Mouse (Mus musculus) heart, embryonic 13.5 days (tissue): ENCODE results near the gene Chst11. TPM values are rescaled to one million over a fixed set of nuclear protein-coding genes. Genes with fewer than 3 reads are reported as not detected.

Experiments used
- ATAC-seq: fragments of 200-750 bp; cut with Nextera tagmentation; 2 replicates; pipeline ENCODE4 v1.8.0; 2017; ENCODE audit warnings: moderate TSS enrichment; ENCODE audit not compliant: insufficient number of reproducible peaks, low FRiP score, low TSS enrichment; ENCODE audit errors: extremely low read depth
- H3K27ac ChIP-seq: fragments of 300-500 bp; sonication (generic); replicated peaks from 2 replicates; pipeline ENCODE4 v1.5.1; 2015; ENCODE audit warnings: moderate library complexity, mild to moderate bottlenecking, inconsistent platforms
- H3K27me3 ChIP-seq: fragments of 300-500 bp; sonication (generic); replicated peaks from 2 replicates; pipeline ENCODE4 v1.6.1; 2015; ENCODE audit warnings: mild to moderate bottlenecking, inconsistent platforms
- H3K36me3 ChIP-seq: fragments of 300-500 bp; sonication (generic); 2 replicates; pipeline ENCODE4 v1.6.1; 2015; ENCODE audit warnings: mild to moderate bottlenecking, inconsistent platforms
- H3K4me1 ChIP-seq: fragments of 300-500 bp; sonication (generic); 2 replicates; pipeline ENCODE4 v1.6.1; 2015; ENCODE audit warnings: inconsistent platforms
- H3K4me2 ChIP-seq: fragments of 300-500 bp; sonication (generic); 2 replicates; pipeline ENCODE4 v1.6.1; 2015; ENCODE audit warnings: inconsistent platforms, mild to moderate bottlenecking, moderate library complexity
- H3K4me3 ChIP-seq: fragments of 300-500 bp; sonication (generic); 2 replicates; pipeline ENCODE4 v1.5.1; 2015; ENCODE audit warnings: moderate library complexity, mild to moderate bottlenecking, inconsistent platforms
- H3K9ac ChIP-seq: fragments of 300-500 bp; sonication (generic); 2 replicates; pipeline ENCODE4 v1.6.1; 2015; ENCODE audit warnings: inconsistent platforms, mild to moderate bottlenecking, moderate library complexity
- H3K9me3 ChIP-seq: fragments of 300-500 bp; sonication (generic); 2 replicates; pipeline ENCODE4 v1.6.1; 2016; ENCODE audit warnings: inconsistent platforms
- WGBS: fragments of 180-500 bp; shearing (Covaris S2); methylation state at CpG from one replicate; pipeline ENCODE4 v1.1.7; 2015; ENCODE audit warnings: mixed read lengths; 5-methylcytosine and 5-hydroxymethylcytosine counted together
- polyA plus RNA-seq: library from polyadenylated mRNA; unstranded; fragments of >200 nt; fragmentation: Nextera tagmentation; extraction: Ambion mirVana; gene quantifications from 2 replicates; pipeline ENCODE4 v1.2.1, GENCODE M21; 2015

Gene Chst11
- polyA plus RNA-seq, 1 experiment from 2014 or later, result 2.4 TPM

- ATAC-seq, result no peak
- no peaks in the 10 kb centered on the region for H3K27me3 ChIP-seq
Measured at GRCm38 (mm10) chr10:83130611-83131010, 145.3 kb downstream of the Chst11 start.

GRCm38 (mm10) chr10:83131884-83132283 lies 146.6 kb downstream of the Chst11 start:
- H3K27ac ChIP-seq, result no peak overlapping the region
- H3K27me3 ChIP-seq, result no peaks in the 10 kb centered on the region
- H3K36me3 ChIP-seq, result no peaks in the 10 kb centered on the region
- no peak overlapping the region for H3K9ac ChIP-seq
- H3K9me3 ChIP-seq, result no peaks in the 10 kb centered on the region
- no peak overlapping the region for H3K4me3 ChIP-seq
- WGBS, result 80% methylated on average over 1 of the region's 1 CpGs
- H3K4me2 ChIP-seq, result no peak overlapping the region
- no peak for ATAC-seq
- peaks cover 27% of the 10 kb centered on the region for H3K4me1 ChIP-seq

More at GRCm38 (mm10) chr10:83130611-83131010, 145.3 kb downstream of the Chst11 start:
- H3K4me3 ChIP-seq, result no peak overlapping the region
- 0 out of 2 replicates have a peak overlapping the region, but pooled peaks have one; percentile 15 for H3K27ac ChIP-seq
- H3K36me3 ChIP-seq, result no peaks in the 10 kb centered on the region
- H3K9me3 ChIP-seq, result no peaks in the 10 kb centered on the region
- H3K4me1 ChIP-seq, result peaks cover 35% of the 10 kb centered on the region
- no peak overlapping the region for H3K9ac ChIP-seq
- WGBS, result 71% methylated on average over 8 of the region's 8 CpGs
- H3K4me2 ChIP-seq, result no peak overlapping the region

- Histone ChIP-seq H3K27ac (no peak overlapping the region), H3K36me3 (no peaks in the 10 kb centered on the region), H3K27me3 (no peaks in the 10 kb centered on the region), H3K4me3 (no peak overlapping the region), H3K4me1 (peaks cover 14% of the 10 kb centered on the region; the same call in 1 of the 2 replicates), H3K9ac (no peak overlapping the region), H3K9me3 (no peaks in the 10 kb centered on the region), H3K4me2 (no peak overlapping the region)
- no peak for ATAC-seq
- WGBS, result 59% methylated on average over 16 of the region's 16 CpGs
Measured at GRCm38 (mm10) chr10:83133866-83134570, 148.7 kb downstream of the Chst11 start.

GRCm38 (mm10) chr10:83134896-83135295 lies 149.6 kb downstream of the Chst11 start:
- no peak for ATAC-seq
- Histone ChIP-seq H3K27me3 (no peaks in the 10 kb centered on the region), H3K4me1 (peaks cover 18% of the 10 kb centered on the region), H3K4me3 (no peak overlapping the region), H3K9me3 (no peaks in the 10 kb centered on the region), H3K9ac (no peak overlapping the region), H3K36me3 (no peaks in the 10 kb centered on the region), H3K27ac (no peak overlapping the region), H3K4me2 (no peak overlapping the region)
- WGBS, result 67% methylated on average over 10 of the region's 10 CpGs

GRCm38 (mm10) chr10:83135963-83136362 lies 150.7 kb downstream of the Chst11 start:
- Histone ChIP-seq H3K4me3 (no peak overlapping the region), H3K27ac (no peak overlapping the region), H3K9ac (no peak overlapping the region), H3K4me2 (no peak overlapping the region), H3K27me3 (no peaks in the 10 kb centered on the region), H3K36me3 (no peaks in the 10 kb centered on the region), H3K4me1 (peaks cover 22% of the 10 kb centered on the region), H3K9me3 (no peaks in the 10 kb centered on the region)
- ATAC-seq, result no peak
- WGBS, result 73% methylated on average over 1 of the region's 1 CpGs

- Histone ChIP-seq H3K4me2 (no peak overlapping the region), H3K36me3 (no peaks in the 10 kb centered on the region), H3K27me3 (no peaks in the 10 kb centered on the region), H3K4me3 (no peak overlapping the region), H3K4me1 (peaks cover 23% of the 10 kb centered on the region), H3K9me3 (no peaks in the 10 kb centered on the region), H3K9ac (no peak overlapping the region), H3K27ac (no peak overlapping the region)
- WGBS, result 69% methylated on average over 7 of the region's 7 CpGs
- no peak for ATAC-seq
Measured at GRCm38 (mm10) chr10:83137103-83137502, 151.8 kb downstream of the Chst11 start.

- Histone ChIP-seq H3K4me2 (no peak overlapping the region), H3K9me3 (no peaks in the 10 kb centered on the region), H3K9ac (no peak overlapping the region), H3K27me3 (no peaks in the 10 kb centered on the region), H3K27ac (no peak overlapping the region), H3K4me3 (no peak overlapping the region), H3K4me1 (peaks cover 22% of the 10 kb centered on the region), H3K36me3 (no peaks in the 10 kb centered on the region)
- 89% methylated on average over 7 of the region's 7 CpGs for WGBS
- no peak for ATAC-seq
Measured at GRCm38 (mm10) chr10:83139276-83139675, 154.0 kb downstream of the Chst11 start.

- 62% methylated on average over 16 of the region's 16 CpGs for WGBS
- Histone ChIP-seq H3K27me3 (no peaks in the 10 kb centered on the region), H3K4me1 (peaks cover 22% of the 10 kb centered on the region), H3K4me2 (0 out of 2 replicates have a peak overlapping the region, but pooled peaks have one; percentile 5), H3K27ac (no peak overlapping the region), H3K9ac (no peak overlapping the region), H3K36me3 (no peaks in the 10 kb centered on the region), H3K9me3 (no peaks in the 10 kb centered on the region), H3K4me3 (no peak overlapping the region)
- ATAC-seq, result no peak
Measured at GRCm38 (mm10) chr10:83140258-83140936, 155.1 kb downstream of the Chst11 start.

- Histone ChIP-seq H3K27ac (no peak overlapping the region), H3K4me1 (peaks cover 25% of the 10 kb centered on the region), H3K4me2 (no peak overlapping the region), H3K9me3 (no peaks in the 10 kb centered on the region), H3K4me3 (no peak overlapping the region), H3K9ac (no peak overlapping the region), H3K27me3 (no peaks in the 10 kb centered on the region), H3K36me3 (no peaks in the 10 kb centered on the region)
- ATAC-seq, result no peak
- WGBS, result 82% methylated on average over 5 of the region's 5 CpGs
Measured at GRCm38 (mm10) chr10:83141434-83141833, 156.1 kb downstream of the Chst11 start.

- Histone ChIP-seq H3K4me3 (no peak overlapping the region), H3K27me3 (no peaks in the 10 kb centered on the region), H3K9ac (no peak overlapping the region), H3K4me1 (peaks cover 25% of the 10 kb centered on the region), H3K27ac (no peak overlapping the region), H3K4me2 (no peak overlapping the region), H3K36me3 (no peaks in the 10 kb centered on the region), H3K9me3 (no peaks in the 10 kb centered on the region)
- WGBS, result 73% methylated on average over 10 of the region's 10 CpGs
- ATAC-seq, result no peak
Measured at GRCm38 (mm10) chr10:83143049-83143448, 157.8 kb downstream of the Chst11 start.

- ATAC-seq, result no peak
- Histone ChIP-seq H3K27me3 (no peaks in the 10 kb centered on the region), H3K4me1 (peaks cover 26% of the 10 kb centered on the region), H3K36me3 (no peaks in the 10 kb centered on the region), H3K9ac (no peak overlapping the region), H3K4me2 (no peak overlapping the region), H3K9me3 (no peaks in the 10 kb centered on the region), H3K27ac (no peak overlapping the region), H3K4me3 (no peak overlapping the region)
- WGBS, result 76% methylated on average over 14 of the region's 14 CpGs
Measured at GRCm38 (mm10) chr10:83145836-83146235, 160.5 kb downstream of the Chst11 start.
